Comparison of ENCODE assay signal across 38 mouse cellular contexts in genomic region chr1:179760086-179760485, GRCm38 (mm10). TPM values are rescaled to one million over a fixed set of nuclear protein-coding genes. Genes with fewer than 3 reads are reported as not detected.
"Had no signal": no experiment of that assay in that cellular context is flagged by ENCODE, and none has a peak within 500 bp of the region (broad histone marks: within the 10 kb centered on the region; RNA-seq: fewer than 3 reads in every experiment).

No protein-coding gene starts in this region.

- H3K27ac ChIP-seq: gastrocnemius, adult 2 months; hindbrain, embryonic 13.5 days; hindbrain, embryonic 15.5 days; hindbrain, postnatal 0 days; kidney, embryonic 15.5 days; kidney, postnatal 0 days; limb, embryonic 13.5 days; limb, embryonic 15.5 days; liver, embryonic 12.5 days; liver, embryonic 14.5 days had no signal

- H3K4me2 ChIP-seq: heart, embryonic 11.5 days; hindbrain, embryonic 13.5 days; hindbrain, embryonic 15.5 days; kidney, embryonic 15.5 days; limb, embryonic 13.5 days; limb, embryonic 15.5 days; liver, embryonic 12.5 days had no signal

- H3K27me3 ChIP-seq: hindbrain, embryonic 13.5 days; hindbrain, embryonic 15.5 days; kidney, embryonic 15.5 days; limb, embryonic 13.5 days; limb, embryonic 15.5 days; liver, embryonic 12.5 days had no signal

- DNase-seq: gastrocnemius, adult 2 months; gastrocnemius, postnatal 10 days; gastrocnemius, postnatal 25 days; heart, adult 18-20 months; heart, postnatal 10 days; heart, postnatal 36 days; kidney, adult 11 months; kidney, adult 2 months; kidney, adult 9 months; kidney, postnatal 14 days; kidney, postnatal 36 days; layer of hippocampus, adult 9-11 months; layer of hippocampus, postnatal 36 days; left cerebral cortex, postnatal 4 days had no signal

- ATAC-seq: hindbrain, postnatal 0 days; liver, embryonic 12.5 days had no signal

- H3K4me1 ChIP-seq: hindbrain, embryonic 13.5 days; hindbrain, embryonic 15.5 days; kidney, embryonic 15.5 days; limb, embryonic 13.5 days; limb, embryonic 15.5 days; liver, embryonic 12.5 days had no signal

- H3K9ac ChIP-seq: hindbrain, embryonic 13.5 days; hindbrain, embryonic 15.5 days; kidney, embryonic 15.5 days; limb, embryonic 13.5 days; limb, embryonic 15.5 days; liver, embryonic 12.5 days; liver, embryonic 14.5 days had no signal

- H3K4me3 ChIP-seq: gastrocnemius, adult 2 months; hindbrain, embryonic 13.5 days; hindbrain, embryonic 15.5 days; kidney, embryonic 15.5 days; limb, embryonic 13.5 days; limb, embryonic 15.5 days; liver, embryonic 12.5 days had no signal

- H3K9me3 ChIP-seq: hindbrain, embryonic 13.5 days; hindbrain, embryonic 15.5 days; kidney, embryonic 15.5 days; limb, embryonic 13.5 days; limb, embryonic 15.5 days; liver, embryonic 12.5 days had no signal

RNA-seq across cellular contexts. Expression of gene Kif28, which starts 15.0 kb away (rescaled TPM):
- total RNA-seq: hematopoietic stem cell, adult 5-6 weeks; hindbrain, postnatal 0 days; liver, adult 2 months had no signal
- polyA plus RNA-seq: hindbrain, embryonic 11.5 days; hindbrain, embryonic 13.5 days; intestine, embryonic 14.5 days; kidney, adult 2 months; kidney, embryonic 15.5 days; kidney, postnatal 0 days; large intestine, adult 2 months; limb, embryonic 13.5 days; liver, adult 2 months; liver, embryonic 12.5 days had no signal

RNA-seq across cellular contexts. Expression of gene Gm10518, which starts 43.1 kb away (rescaled TPM):
- total RNA-seq: gastrocnemius, adult 2 months; gastrocnemius, postnatal 10 days; gastrocnemius, postnatal 25 days; gastrocnemius, postnatal 4 days; heart, adult 18-20 months; heart, adult 8-10 months; heart, postnatal 10 days; heart, postnatal 36 days; layer of hippocampus, adult 18-20 months; layer of hippocampus, postnatal 14 days; layer of hippocampus, postnatal 36 days; left cerebral cortex, adult 8-10 months; left cerebral cortex, postnatal 10 days; left cerebral cortex, postnatal 25 days; liver, adult 2 months had no signal
- polyA plus RNA-seq: frontal cortex, adult 2 months; heart, embryonic 16.5 days; hindbrain, embryonic 13.5 days; kidney, adult 2 months; kidney, embryonic 15.5 days; kidney, postnatal 0 days; large intestine, adult 2 months; liver, adult 2 months had no signal
